Mouse (Mus musculus) lung, embryonic 14.5 days (tissue): ENCODE measurements around the gene Slc25a29. TPM values are rescaled to one million over a fixed set of nuclear protein-coding genes. Genes with fewer than 3 reads are reported as not detected.

Experiments used
- ATAC-seq: fragments of 200-750 bp; cut with Nextera tagmentation; 2 replicates; pipeline ENCODE4 v1.8.0; 2017; ENCODE audit warnings: mild to moderate bottlenecking, moderate TSS enrichment, moderate library complexity; ENCODE audit not compliant: insufficient read depth
- DNase-seq: peaks from one replicate; pipeline ENCODE4 v3.0.0-alpha.2; 2015
- H3K27ac ChIP-seq: fragments of 300-500 bp; sonication (generic); 2 replicates; pipeline ENCODE4 v1.5.1; 2014; ENCODE audit warnings: low read depth, mild to moderate bottlenecking, moderate library complexity
- H3K27me3 ChIP-seq: fragments of 300-500 bp; sonication (generic); 2 replicates; pipeline ENCODE4 v1.6.1; 2014; ENCODE audit warnings: low read length, control low read depth; ENCODE audit not compliant: insufficient read depth
- H3K36me3 ChIP-seq: fragments of 300-500 bp; sonication (generic); 2 replicates; pipeline ENCODE4 v1.6.1; 2014; ENCODE audit warnings: control low read depth; ENCODE audit not compliant: insufficient read depth
- H3K4me1 ChIP-seq: fragments of 300-500 bp; sonication (generic); 2 replicates; pipeline ENCODE4 v1.6.1; 2014; ENCODE audit warnings: antibody characterized with exemption, control low read depth; ENCODE audit not compliant: insufficient read depth
- H3K4me2 ChIP-seq: fragments of 300-500 bp; sonication (generic); 2 replicates; pipeline ENCODE4 v1.6.1; 2014; ENCODE audit warnings: mild to moderate bottlenecking
- H3K4me3 ChIP-seq: fragments of 300-500 bp; sonication (generic); 2 replicates; pipeline ENCODE4 v1.5.1; 2014; ENCODE audit warnings: low read depth, low read length
- H3K9ac ChIP-seq: fragments of 300-500 bp; sonication (generic); 2 replicates; pipeline ENCODE4 v1.6.1; 2014
- H3K9me3 ChIP-seq: fragments of 300-500 bp; sonication (generic); 2 replicates; pipeline ENCODE4 v1.6.1; 2016; ENCODE audit warnings: low read depth, low read length, control low read depth
- CTCF ChIP-seq: IDR thresholded peaks from 2 replicates; pipeline ENCODE4 v1.5.1; 2016; ENCODE audit warnings: antibody characterized with exemption, low read depth
- WGBS: fragments of 180-500 bp; shearing (Covaris S2); extraction: QIAGEN DNeasy Blood & Tissue Kit; methylation state at CpG from one replicate; pipeline ENCODE4 v1.1.7; 2014; 5-methylcytosine and 5-hydroxymethylcytosine counted together
- polyA plus RNA-seq: library from polyadenylated mRNA; unstranded; fragments of >200 nt; fragmentation: Nextera tagmentation; extraction: Ambion mirVana; gene quantifications from 2 replicates; pipeline ENCODE4 v1.2.1, GENCODE M21; 2014

Gene Slc25a29
- polyA plus RNA-seq, 1 experiment from 2014 or later, result 8.7 TPM

DNA sequence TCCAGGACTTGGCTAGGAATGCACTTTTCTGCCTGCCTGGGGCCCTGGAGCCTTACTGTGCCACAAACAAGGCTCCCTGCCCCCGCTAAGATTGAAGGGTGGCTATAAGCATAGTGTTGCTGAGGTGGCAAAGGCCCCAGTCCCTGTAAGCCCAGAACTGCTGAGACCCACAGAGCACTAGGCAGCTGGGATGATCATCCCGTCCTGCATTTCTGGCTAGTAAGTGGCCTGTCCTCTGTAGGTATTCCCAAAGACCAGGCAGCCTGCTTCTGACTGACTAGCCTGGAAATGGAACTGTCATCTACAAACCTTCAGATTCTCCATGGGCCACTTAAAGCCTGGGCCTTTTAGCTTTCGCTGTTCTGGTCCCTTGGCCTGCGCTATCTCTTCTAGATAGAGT lies 15.2 kb downstream of the Slc25a29 start:
- TF ChIP-seq CTCF, result no peak
- Histone ChIP-seq H3K27ac (no peak overlapping the region), H3K4me1 (no peaks in the 10 kb centered on the region), H3K36me3 (peaks cover 37% of the 10 kb centered on the region), H3K4me2 (no peak overlapping the region), H3K9ac (no peak overlapping the region), H3K9me3 (no peaks in the 10 kb centered on the region), H3K27me3 (no peaks in the 10 kb centered on the region), H3K4me3 (no peak overlapping the region)
- DNase-seq, result no peak
- WGBS, result 83% methylated on average over 4 of the region's 4 CpGs
- ATAC-seq, result no peak

GRCm38 (mm10) chr12:108816569-108816968 lies 19.1 kb downstream of the Slc25a29 start:
- no peak for DNase-seq
- Histone ChIP-seq H3K27me3 (no peaks in the 10 kb centered on the region), H3K9ac (no peak overlapping the region), H3K4me3 (no peak overlapping the region), H3K27ac (no peak overlapping the region), H3K9me3 (no peaks in the 10 kb centered on the region), H3K4me1 (no peaks in the 10 kb centered on the region), H3K4me2 (no peak overlapping the region), H3K36me3 (peaks cover 65% of the 10 kb centered on the region)
- no peak for TF ChIP-seq CTCF
- 75% methylated on average over 11 of the region's 11 CpGs for WGBS
- ATAC-seq, result no peak

DNA sequence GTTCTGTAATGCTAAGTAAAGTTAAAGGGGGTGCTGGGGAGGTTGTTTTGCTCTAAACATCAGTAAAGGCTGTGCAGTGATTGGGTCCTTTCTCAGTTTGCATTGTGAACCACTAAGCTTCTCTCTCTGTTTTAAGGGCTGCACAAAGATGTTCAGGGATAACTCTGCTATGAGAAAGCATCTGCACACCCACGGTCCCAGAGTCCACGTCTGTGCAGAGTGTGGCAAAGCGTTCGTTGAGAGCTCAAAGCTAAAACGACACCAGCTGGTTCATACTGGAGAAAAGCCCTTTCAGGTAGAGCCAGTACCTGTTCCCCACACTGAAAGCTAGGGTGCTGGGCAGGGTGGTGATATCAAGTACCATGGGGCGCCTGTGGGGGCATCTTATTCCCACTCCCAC lies 21.2 kb downstream of the Slc25a29 start:
- Histone ChIP-seq H3K27me3 (no peaks in the 10 kb centered on the region), H3K9me3 (no peaks in the 10 kb centered on the region), H3K9ac (no peak overlapping the region), H3K4me1 (no peaks in the 10 kb centered on the region), H3K27ac (no peak overlapping the region), H3K36me3 (peaks cover 70% of the 10 kb centered on the region), H3K4me2 (no peak overlapping the region), H3K4me3 (no peak overlapping the region)
- ATAC-seq (no peak), DNase-seq (no peak)
- no peak for TF ChIP-seq CTCF
- 90% methylated on average over 6 of the region's 6 CpGs for WGBS

DNA sequence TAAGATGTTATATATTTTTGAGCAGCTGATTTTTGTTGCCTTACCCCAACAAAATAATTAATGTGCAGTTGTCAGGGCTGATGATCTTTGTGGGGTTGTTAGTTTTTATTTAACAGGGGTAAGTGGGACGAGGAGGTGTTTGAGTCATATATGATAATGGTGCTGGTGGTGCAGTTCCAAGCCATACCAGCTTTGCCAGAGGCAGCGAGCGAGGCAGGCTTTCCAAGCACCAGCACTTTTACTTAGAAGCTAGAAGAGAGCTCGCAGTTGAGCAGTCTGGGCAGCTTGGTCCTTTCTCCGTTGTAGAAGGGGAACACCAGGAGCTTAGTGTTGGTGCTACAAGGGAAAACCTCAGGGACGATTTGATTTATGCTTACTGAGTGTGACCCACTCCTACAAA lies 23.2 kb downstream of the Slc25a29 start:
- no peak for TF ChIP-seq CTCF
- Histone ChIP-seq H3K27me3 (no peaks in the 10 kb centered on the region), H3K36me3 (peaks cover 64% of the 10 kb centered on the region), H3K9me3 (no peaks in the 10 kb centered on the region), H3K4me3 (no peak overlapping the region), H3K27ac (no peak overlapping the region), H3K9ac (no peak overlapping the region), H3K4me1 (no peaks in the 10 kb centered on the region), H3K4me2 (no peak overlapping the region)
- DNase-seq (no peak), ATAC-seq (no peak)
- 78% methylated on average over 6 of the region's 6 CpGs for WGBS

- ATAC-seq, result no peak
- peak; percentile 66 for DNase-seq
- Histone ChIP-seq H3K4me3 (no peak overlapping the region), H3K9me3 (no peaks in the 10 kb centered on the region), H3K4me1 (no peaks in the 10 kb centered on the region), H3K9ac (no peak overlapping the region), H3K27me3 (no peaks in the 10 kb centered on the region), H3K36me3 (peaks cover 59% of the 10 kb centered on the region), H3K4me2 (no peak overlapping the region), H3K27ac (no peak overlapping the region)
- peak; percentile 61 for TF ChIP-seq CTCF
- 45% methylated on average over 2 of the region's 2 CpGs for WGBS
Measured at GRCm38 (mm10) chr12:108811133-108811532, 24.6 kb downstream of the Slc25a29 start.

DNA sequence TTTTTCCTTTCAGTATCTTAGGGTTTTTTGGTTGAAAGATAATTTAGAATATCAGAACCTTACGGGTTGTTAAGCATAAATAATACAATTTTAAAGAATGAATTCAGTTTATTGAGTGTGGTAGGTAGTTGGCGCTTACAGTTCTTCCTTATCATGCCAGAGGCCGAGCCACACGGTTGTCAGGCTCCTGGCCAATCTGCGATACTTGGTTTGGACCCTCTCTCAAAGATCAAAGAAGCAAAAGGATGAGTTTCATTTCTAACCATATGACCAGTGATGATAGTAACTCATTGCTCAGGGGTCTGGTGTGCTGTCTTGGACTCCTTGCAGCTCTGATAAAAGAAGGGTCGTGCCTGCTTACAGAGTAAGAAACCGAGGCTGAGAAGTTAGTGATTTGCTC lies 25.4 kb downstream of the Slc25a29 start:
- DNase-seq (no peak), ATAC-seq (no peak)
- Histone ChIP-seq H3K4me3 (no peak overlapping the region), H3K9ac (no peak overlapping the region), H3K4me2 (no peak overlapping the region), H3K36me3 (peaks cover 54% of the 10 kb centered on the region), H3K27me3 (no peaks in the 10 kb centered on the region), H3K9me3 (no peaks in the 10 kb centered on the region), H3K4me1 (no peaks in the 10 kb centered on the region), H3K27ac (no peak overlapping the region)
- TF ChIP-seq CTCF, result no peak
- whole genome bisulfite sequencing, result 70% methylated on average over 7 of the region's 7 CpGs

DNA sequence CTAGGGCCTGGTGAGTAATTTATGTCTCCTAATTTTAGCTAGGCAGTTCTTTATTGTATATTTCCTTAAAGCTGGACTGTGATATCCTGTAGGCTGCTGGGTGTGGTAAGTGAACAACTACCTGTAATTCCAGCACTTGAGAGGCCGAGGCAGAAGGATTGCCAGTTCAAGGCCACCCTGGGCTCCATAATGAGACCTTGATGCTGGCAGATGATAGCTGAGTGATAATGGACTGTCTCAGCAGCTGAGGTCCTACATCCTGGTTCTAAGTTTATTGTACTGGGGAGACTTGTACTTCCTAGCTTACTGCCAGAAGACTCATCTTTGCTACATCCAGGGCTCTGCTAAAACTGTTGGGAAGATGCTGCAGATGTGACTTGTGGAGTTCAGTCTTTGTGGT lies 25.9 kb downstream of the Slc25a29 start:
- no peaks in the 10 kb centered on the region for H3K9me3 ChIP-seq
- no peak overlapping the region for H3K4me3 ChIP-seq
- no peaks in the 10 kb centered on the region for H3K27me3 ChIP-seq
- no peak overlapping the region for H3K27ac ChIP-seq
- DNase-seq (no peak), ATAC-seq (no peak)
- no peak overlapping the region for H3K9ac ChIP-seq
- H3K4me2 ChIP-seq, result no peak overlapping the region
- H3K36me3 ChIP-seq, result peaks cover 49% of the 10 kb centered on the region
- H3K4me1 ChIP-seq, result no peaks in the 10 kb centered on the region
- no peak for TF ChIP-seq CTCF
- 72% methylated on average over 1 of the region's 1 CpGs for WGBS

- Histone ChIP-seq H3K4me2 (no peak overlapping the region), H3K9ac (no peak overlapping the region), H3K36me3 (peaks cover 36% of the 10 kb centered on the region), H3K4me1 (no peaks in the 10 kb centered on the region), H3K9me3 (no peaks in the 10 kb centered on the region), H3K4me3 (no peak overlapping the region), H3K27me3 (no peaks in the 10 kb centered on the region), H3K27ac (no peak overlapping the region)
- DNase-seq (no peak), ATAC-seq (no peak)
- TF ChIP-seq CTCF, result no peak
- 80% methylated on average over 2 of the region's 2 CpGs for WGBS
Measured at GRCm38 (mm10) chr12:108808465-108808864, 27.2 kb downstream of the Slc25a29 start.
